16 mouse cellular contexts compared by ENCODE assay signal in the genomic region with DNA sequence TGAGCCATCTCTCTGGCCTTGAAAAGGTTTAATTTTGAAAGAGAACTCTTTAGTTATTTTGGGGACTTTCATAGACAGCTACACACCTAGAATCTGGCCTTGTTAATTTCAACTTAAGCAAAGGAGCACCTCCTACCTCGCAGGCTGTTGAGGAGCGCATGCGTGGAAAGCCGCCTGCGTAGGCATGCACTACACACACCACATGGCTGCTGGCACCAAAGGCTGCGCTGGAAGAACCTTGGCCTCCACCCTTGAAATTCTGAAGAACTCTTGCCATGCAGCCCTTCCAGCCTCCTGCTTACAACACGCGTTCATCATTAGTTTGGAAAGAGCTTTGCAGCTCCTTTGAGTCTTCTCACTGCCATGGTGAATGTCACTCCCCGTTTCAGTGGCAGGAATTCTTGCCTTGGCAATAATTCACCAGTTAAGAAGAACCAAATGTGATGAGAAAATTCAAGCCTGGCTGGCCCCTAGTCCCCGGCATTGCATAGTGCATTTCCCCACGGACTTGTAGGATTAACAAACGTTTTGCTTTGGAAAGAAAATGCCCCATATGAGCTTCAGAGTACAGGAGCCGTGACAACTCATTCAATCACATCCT.
DNase-seq lines count a peak whose midpoint lies in the region; ATAC-seq and TF ChIP-seq lines count a peak whose summit lies in the region.
"Had no signal": no experiment of that assay in that cellular context is flagged by ENCODE, and none has a peak within 500 bp of the region (broad histone marks: within the 10 kb centered on the region; RNA-seq: fewer than 3 reads in every experiment).

No protein-coding gene starts in this region.

- no peak for TF ChIP-seq CTCF in brain, embryonic 14.5 days (IDR thresholded peaks at IDR 0.05; ENCODE audit: borderline replicate concordance, extremely low read depth, insufficient read depth, insufficient read length)
- no peak for TF ChIP-seq CTCF in cerebellum, adult 2 months (IDR thresholded peaks at IDR 0.05; ENCODE audit: borderline replicate concordance, insufficient read depth, low read depth, low read length)

- TF ChIP-seq POLR2A in brain, embryonic 14.5 days (IDR thresholded peaks at IDR 0.05; ENCODE audit: borderline replicate concordance, extremely low read depth, insufficient read depth, insufficient read length, poor library complexity, severe bottlenecking), result no peak
- no peak for TF ChIP-seq POLR2A in cerebellum, adult 2 months (IDR thresholded peaks at IDR 0.05; ENCODE audit: borderline replicate concordance, insufficient read depth, low read length)

- H3K4me3 ChIP-seq in cerebellum, adult 2 months (replicated peaks; ENCODE audit: insufficient read depth, low read depth, low read length), result no peak overlapping the region
- no peak overlapping the region for H3K4me3 ChIP-seq in kidney, embryonic 16.5 days (ENCODE audit: low read length)
- H3K4me3 ChIP-seq: forebrain, embryonic 13.5 days; heart, embryonic 15.5 days; limb, embryonic 12.5 days had no signal

- H3K4me2 ChIP-seq in kidney, embryonic 16.5 days (replicated peaks; ENCODE audit: low read depth, low read length), result no peak overlapping the region
- H3K4me2 ChIP-seq: forebrain, embryonic 13.5 days; heart, embryonic 15.5 days; limb, embryonic 12.5 days had no signal

- H3K9me3 ChIP-seq in kidney, embryonic 16.5 days (ENCODE audit: low read length), result peaks cover 11% of the 10 kb centered on the region
- H3K9me3 ChIP-seq: heart, embryonic 15.5 days had no signal

- H3K4me1 ChIP-seq in cerebellum, adult 2 months (ENCODE audit: control insufficient read depth, insufficient read depth, low read length), result no peaks in the 10 kb centered on the region
- H3K4me1 ChIP-seq in kidney, embryonic 16.5 days (ENCODE audit: insufficient read depth, low read length), result no peaks in the 10 kb centered on the region
- H3K4me1 ChIP-seq: forebrain, embryonic 13.5 days; heart, embryonic 15.5 days; limb, embryonic 12.5 days had no signal

- 57% methylated on average over 13 of the region's 13 CpGs for WGBS in cerebellum, adult 2 months
- 80% methylated on average over 13 of the region's 13 CpGs for WGBS in kidney, embryonic 16.5 days

- H3K27me3 ChIP-seq in cerebellum, adult 2 months (ENCODE audit: control insufficient read depth, insufficient read depth, low read length), result no peaks in the 10 kb centered on the region
- H3K27me3 ChIP-seq in kidney, embryonic 16.5 days (ENCODE audit: insufficient read depth, low read length), result no peaks in the 10 kb centered on the region
- H3K27me3 ChIP-seq: forebrain, embryonic 13.5 days; heart, embryonic 15.5 days; limb, embryonic 12.5 days had no signal

- intact Hi-C loops in heart, postnatal 14 days (cut with DNase I), result no loop called here

- no peak overlapping the region for H3K27ac ChIP-seq in cerebellum, adult 2 months (ENCODE audit: insufficient read depth, low read length)
- no peak overlapping the region for H3K27ac ChIP-seq in kidney, embryonic 16.5 days (ENCODE audit: low read length)
- H3K27ac ChIP-seq: forebrain, embryonic 13.5 days; heart, embryonic 15.5 days; limb, embryonic 12.5 days; stomach, postnatal 0 days had no signal

- H3K36me3 ChIP-seq in kidney, embryonic 16.5 days (ENCODE audit: insufficient read depth, low read length), result no peaks in the 10 kb centered on the region
- H3K36me3 ChIP-seq: heart, embryonic 15.5 days; limb, embryonic 12.5 days had no signal

- no peak for ATAC-seq in kidney, embryonic 16.5 days (ENCODE audit: low FRiP score, low TSS enrichment)
- ATAC-seq: forebrain, embryonic 13.5 days had no signal

- peak; percentile 26 for DNase-seq in gastrocnemius, postnatal 10 days
- no peak for DNase-seq in gastrocnemius, adult 8-10 months (ENCODE audit: low spot score in 2 of 2)
- DNase-seq in brain, adult 2 months (ENCODE audit: low read depth, low spot score), result peak; percentile 33
- DNase-seq in brain, embryonic 14.5 days (ENCODE audit: low read depth), result peak; percentile 33
- DNase-seq in heart, postnatal 14 days, result peak; percentile 13 to 21
- DNase-seq in cerebellum, adult 2 months, result no peak
- DNase-seq in cerebellum, adult 9-11 months, result no peak
- DNase-seq: kidney, adult 9 months; lung, adult 2 months; retina, postnatal 1 day; thymus, postnatal 4 days had no signal

- no peak overlapping the region for H3K9ac ChIP-seq in kidney, embryonic 16.5 days (replicated peaks; ENCODE audit: low read length)
- H3K9ac ChIP-seq: forebrain, embryonic 13.5 days; heart, embryonic 15.5 days; limb, embryonic 12.5 days had no signal

Comparison
In these comparisons a context has a peak if more than half of its experiments do, and no peak if none do; other contexts are left out.
1. DNase-seq: peak in gastrocnemius, postnatal 10 days (single experiment), brain, adult 2 months (single experiment), brain, embryonic 14.5 days (single experiment) and heart, postnatal 14 days (2 of 2); none in gastrocnemius, adult 8-10 months (0 of 2), cerebellum, adult 2 months (0 of 2) and cerebellum, adult 9-11 months (single experiment).